Mouse (Mus musculus) embryonic facial prominence, embryonic 13.5 days (tissue): Measurements from ENCODE around the gene Cpvl. TPM values are rescaled to one million over a fixed set of nuclear protein-coding genes. Genes with fewer than 3 reads are reported as not detected.
A peak's percentile ranks its signal among the peaks of the same experiment; 100 is the strongest.

Source experiments
- ATAC-seq: fragments of 200-750 bp; cut with Nextera tagmentation; 2 replicates; pipeline ENCODE4 v1.8.0; 2017; ENCODE audit warnings: low read depth; ENCODE audit not compliant: insufficient number of reproducible peaks, insufficient read depth, low FRiP score, low TSS enrichment
- H3K27ac ChIP-seq: fragments of 300-500 bp; sonication (generic); 2 replicates; pipeline ENCODE4 v1.5.1; 2015; ENCODE audit warnings: moderate library complexity, mild to moderate bottlenecking, inconsistent platforms
- H3K27me3 ChIP-seq: fragments of 300-500 bp; sonication (generic); 2 replicates; pipeline ENCODE4 v1.6.1; 2015; ENCODE audit warnings: mild to moderate bottlenecking, inconsistent platforms
- H3K36me3 ChIP-seq: fragments of 300-500 bp; sonication (generic); 2 replicates; pipeline ENCODE4 v1.6.1; 2015; ENCODE audit warnings: mild to moderate bottlenecking, inconsistent platforms
- H3K4me1 ChIP-seq: fragments of 300-500 bp; sonication (generic); 2 replicates; pipeline ENCODE4 v1.6.1; 2015; ENCODE audit warnings: inconsistent platforms
- H3K4me2 ChIP-seq: fragments of 300-500 bp; sonication (generic); 2 replicates; pipeline ENCODE4 v1.6.1; 2015; ENCODE audit warnings: moderate library complexity, mild to moderate bottlenecking, inconsistent platforms
- H3K4me3 ChIP-seq: fragments of 300-500 bp; sonication (generic); 2 replicates; pipeline ENCODE4 v1.5.1; 2015; ENCODE audit warnings: mild to moderate bottlenecking, inconsistent platforms
- H3K9ac ChIP-seq: fragments of 300-500 bp; sonication (generic); 2 replicates; pipeline ENCODE4 v1.6.1; 2015; ENCODE audit warnings: mild to moderate bottlenecking, inconsistent platforms
- H3K9me3 ChIP-seq: fragments of 300-500 bp; sonication (generic); 2 replicates; pipeline ENCODE4 v1.6.1; 2016; ENCODE audit warnings: inconsistent platforms
- WGBS: fragments of 180-500 bp; shearing (Covaris S2); methylation state at CpG from one replicate; pipeline ENCODE4 v1.1.7; 2015; ENCODE audit warnings: mixed read lengths; 5-methylcytosine and 5-hydroxymethylcytosine counted together
- polyA plus RNA-seq: library from polyadenylated mRNA; unstranded; fragments of >200 nt; fragmentation: Nextera tagmentation; extraction: Ambion mirVana; gene quantifications from 2 replicates; pipeline ENCODE4 v1.2.1, GENCODE M21; 2015

Cpvl gene
- polyA plus RNA-seq, 1 experiment from 2014 or later = 0.22 TPM

DNA sequence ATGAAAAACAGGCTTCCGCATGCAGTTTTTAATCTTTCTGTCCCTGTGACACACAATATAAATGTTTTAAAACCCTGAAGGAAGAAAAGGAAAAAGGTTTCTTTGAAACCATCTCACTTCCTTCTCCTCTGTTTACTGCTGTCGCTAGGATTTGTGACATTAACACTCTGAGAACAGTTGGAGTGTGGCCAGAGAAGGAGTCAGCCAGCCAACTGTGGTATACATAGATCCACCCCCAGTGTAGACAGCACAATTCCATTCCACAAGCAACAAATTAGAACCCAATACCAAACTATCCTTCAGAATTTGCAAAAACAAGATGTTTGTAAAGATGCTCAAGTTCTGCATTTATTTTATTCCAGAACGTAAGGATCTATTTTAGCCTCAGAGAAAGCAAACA is 6.7 kb downstream of the Cpvl start:
- Histone ChIP-seq H3K9me3 (no peaks in the 10 kb centered on the region), H3K27me3 (peaks cover 9% of the 10 kb centered on the region; the same call in 1 of the 2 replicates), H3K36me3 (no peaks in the 10 kb centered on the region), H3K4me2 (no peak overlapping the region), H3K4me3 (no peak overlapping the region), H3K4me1 (no peaks in the 10 kb centered on the region), H3K27ac (no peak overlapping the region), H3K9ac (no peak overlapping the region)
- WGBS = 60% methylated on average over 3 of the region's 3 CpGs
- no peak for ATAC-seq

DNA sequence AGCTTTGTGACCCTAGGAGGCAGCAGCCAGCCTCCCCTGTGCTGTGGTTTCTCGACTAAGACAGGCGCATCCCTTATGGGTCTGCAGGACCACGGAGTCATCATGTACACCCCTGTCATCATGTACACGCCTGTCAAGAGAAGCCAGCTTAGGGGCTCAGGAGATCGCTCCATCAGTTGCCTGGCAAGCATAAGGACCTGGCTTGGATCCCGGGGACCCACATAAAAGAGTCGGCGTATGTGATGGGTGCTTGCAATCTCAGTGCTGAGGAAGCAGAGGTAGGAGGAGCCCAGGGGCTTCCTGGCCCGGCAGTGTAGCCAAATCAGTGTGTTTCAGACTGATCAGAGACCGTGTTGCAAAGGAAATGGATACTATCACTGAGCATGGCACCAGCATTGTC is 9.4 kb downstream of the Cpvl start:
- Histone ChIP-seq H3K36me3 (no peaks in the 10 kb centered on the region), H3K4me1 (peaks cover 11% of the 10 kb centered on the region), H3K4me3 (no peak overlapping the region), H3K27ac (no peak overlapping the region), H3K4me2 (no peak overlapping the region), H3K9me3 (no peaks in the 10 kb centered on the region), H3K27me3 (peaks cover 9% of the 10 kb centered on the region; the same call in 1 of the 2 replicates), H3K9ac (no peak overlapping the region)
- 82% methylated on average over 10 of the region's 10 CpGs for WGBS
- no peak for ATAC-seq

DNA sequence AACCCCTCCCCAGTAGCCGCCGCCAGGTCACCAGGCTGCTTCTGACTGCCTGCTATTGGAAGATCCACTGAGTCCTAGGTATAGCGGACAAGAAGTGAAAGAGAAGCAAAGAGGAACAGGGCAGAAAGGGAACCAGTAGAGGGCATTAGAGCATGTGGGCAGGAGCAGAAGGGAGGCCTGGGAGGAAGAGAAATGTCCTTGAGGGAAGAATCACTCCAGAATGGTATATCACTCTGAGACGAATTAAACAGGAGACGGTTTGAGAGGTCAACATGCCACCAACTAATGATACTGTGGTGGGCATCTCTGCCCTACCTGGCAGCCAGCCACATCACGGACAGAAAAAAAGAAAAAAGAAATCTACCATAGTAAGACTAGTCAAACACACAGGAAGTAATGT is 9.9 kb downstream of the Cpvl start:
- Histone ChIP-seq H3K27ac (no peak overlapping the region), H3K36me3 (no peaks in the 10 kb centered on the region), H3K4me1 (peaks cover 16% of the 10 kb centered on the region), H3K4me3 (no peak overlapping the region), H3K9me3 (no peaks in the 10 kb centered on the region), H3K9ac (no peak overlapping the region), H3K4me2 (no peak overlapping the region), H3K27me3 (peaks cover 9% of the 10 kb centered on the region; the same call in 1 of the 2 replicates)
- ATAC-seq = no peak
- WGBS = 89% methylated on average over 6 of the region's 6 CpGs

DNA sequence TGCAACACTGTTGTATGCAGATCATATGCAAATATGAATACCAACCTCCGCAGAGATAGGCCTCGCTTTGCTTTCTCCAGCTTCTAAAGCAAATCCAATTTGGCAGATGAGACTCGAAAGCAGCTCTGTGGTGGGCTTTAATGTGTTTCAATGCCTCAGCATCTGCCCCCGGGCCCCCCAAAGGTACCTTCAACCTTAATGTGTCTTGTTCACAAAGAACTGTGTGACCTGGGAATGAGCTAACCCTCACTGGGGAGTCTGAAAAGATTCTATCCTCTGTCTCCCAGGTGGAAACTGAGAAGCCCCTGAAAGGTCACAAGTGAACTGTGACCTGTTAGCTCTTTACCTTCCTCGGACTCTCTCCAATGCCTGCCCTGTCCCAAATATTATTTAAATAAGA is 11.9 kb downstream of the Cpvl start:
- H3K9ac ChIP-seq = no peak overlapping the region
- no peak for ATAC-seq
- no peak overlapping the region for H3K4me3 ChIP-seq
- no peak overlapping the region for H3K27ac ChIP-seq
- H3K27me3 ChIP-seq = peaks cover 5% of the 10 kb centered on the region; the same call in 1 of the 2 replicates
- H3K4me1 ChIP-seq = peaks cover 22% of the 10 kb centered on the region
- WGBS = 67% methylated on average over 5 of the region's 5 CpGs
- H3K4me2 ChIP-seq = no peak overlapping the region
- H3K9me3 ChIP-seq = no peaks in the 10 kb centered on the region
- H3K36me3 ChIP-seq = no peaks in the 10 kb centered on the region

DNA sequence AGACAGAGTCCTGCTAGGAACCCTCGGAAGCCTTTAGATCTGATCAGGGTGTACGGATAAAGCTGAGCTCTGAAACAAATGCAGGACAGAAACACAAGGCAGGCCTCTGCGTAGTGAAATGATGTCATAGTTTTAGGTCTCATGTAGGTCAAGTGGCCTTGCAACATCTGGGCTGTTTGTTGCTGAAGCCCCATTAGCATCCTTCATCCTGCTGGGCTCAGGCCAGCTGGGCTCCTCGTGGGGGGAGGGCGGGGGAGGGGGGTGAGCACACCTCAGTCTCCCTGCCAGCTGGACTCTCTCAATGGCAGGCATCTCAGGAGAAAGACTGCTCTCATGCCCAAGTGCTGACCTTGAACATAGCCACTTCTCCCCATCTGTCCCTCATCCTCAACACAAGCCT is 12.6 kb downstream of the Cpvl start:
- Histone ChIP-seq H3K27me3 (peaks cover 5% of the 10 kb centered on the region; the same call in 1 of the 2 replicates), H3K4me3 (no peak overlapping the region), H3K27ac (no peak overlapping the region), H3K36me3 (no peaks in the 10 kb centered on the region), H3K9ac (no peak overlapping the region), H3K4me2 (no peak overlapping the region), H3K4me1 (peaks cover 22% of the 10 kb centered on the region), H3K9me3 (no peaks in the 10 kb centered on the region)
- 46% methylated on average over 5 of the region's 5 CpGs for WGBS
- ATAC-seq = no peak

DNA sequence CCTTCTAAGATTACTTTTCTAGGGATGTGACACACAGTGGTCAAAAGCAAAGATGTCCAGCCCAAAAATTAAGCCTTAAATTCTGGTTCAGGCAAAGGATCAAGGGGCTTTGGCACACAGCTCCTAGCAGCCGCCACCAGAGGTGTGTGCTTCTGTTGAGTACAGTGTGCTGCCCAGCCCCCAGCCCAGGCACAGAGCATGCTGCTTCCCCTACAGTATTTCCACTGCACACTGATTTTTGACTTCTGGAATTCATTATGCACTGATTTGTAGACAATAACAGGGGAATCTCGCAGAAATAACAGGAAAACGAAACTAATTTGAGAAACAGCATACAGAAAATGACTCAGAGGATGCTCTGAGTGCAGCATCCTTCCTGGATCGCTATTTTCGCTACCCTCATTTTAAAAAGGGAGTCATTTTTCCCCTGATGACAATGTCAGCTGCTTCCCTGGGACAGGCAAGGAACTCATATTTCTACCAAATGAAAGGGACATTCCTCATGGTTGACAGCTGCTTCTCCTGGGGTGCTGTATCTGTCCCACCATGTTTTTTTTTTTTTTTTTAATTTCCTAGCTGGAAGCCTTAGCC is 14.5 kb downstream of the Cpvl start:
- peak overlapping the region; percentile 22; the same call in 1 of the 2 replicates for H3K4me2 ChIP-seq
- 32% methylated on average over 5 of the region's 5 CpGs for WGBS
- H3K36me3 ChIP-seq = no peaks in the 10 kb centered on the region
- no peak for ATAC-seq
- H3K9me3 ChIP-seq = no peaks in the 10 kb centered on the region
- H3K9ac ChIP-seq = no peak overlapping the region
- peaks cover 5% of the 10 kb centered on the region; the same call in 1 of the 2 replicates for H3K27me3 ChIP-seq
- H3K4me3 ChIP-seq = no peak overlapping the region
- H3K27ac ChIP-seq = no peak overlapping the region; the same call in 1 of the 2 replicates
- H3K4me1 ChIP-seq = peaks cover 22% of the 10 kb centered on the region

DNA sequence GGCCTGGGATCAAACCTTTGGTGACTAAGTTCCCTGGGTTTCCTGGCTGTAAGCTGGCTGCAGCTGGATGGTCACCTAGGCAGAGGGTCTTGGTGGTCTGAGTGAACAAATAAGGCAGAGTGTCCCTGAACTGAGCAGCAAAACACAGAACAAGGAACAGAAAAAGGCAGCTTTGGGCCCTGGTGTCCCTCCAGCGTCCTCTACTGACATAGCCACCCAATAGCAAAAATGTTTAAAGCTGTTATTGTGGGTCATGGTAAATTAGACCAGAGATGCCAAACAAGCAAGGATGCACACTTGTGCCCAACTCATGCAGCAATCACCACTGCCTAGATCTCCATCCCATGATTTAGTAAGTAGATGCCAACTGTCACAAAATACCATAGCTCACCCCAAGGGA is 16.5 kb downstream of the Cpvl start:
- peaks cover 5% of the 10 kb centered on the region; the same call in 1 of the 2 replicates for H3K27me3 ChIP-seq
- WGBS = 82% methylated on average over 1 of the region's 1 CpGs
- no peak for ATAC-seq
- peaks cover 22% of the 10 kb centered on the region for H3K4me1 ChIP-seq
- H3K36me3 ChIP-seq = no peaks in the 10 kb centered on the region
- no peaks in the 10 kb centered on the region for H3K9me3 ChIP-seq
- no peak overlapping the region for H3K4me3 ChIP-seq
- no peak overlapping the region for H3K4me2 ChIP-seq
- no peak overlapping the region for H3K27ac ChIP-seq
- H3K9ac ChIP-seq = no peak overlapping the region

DNA sequence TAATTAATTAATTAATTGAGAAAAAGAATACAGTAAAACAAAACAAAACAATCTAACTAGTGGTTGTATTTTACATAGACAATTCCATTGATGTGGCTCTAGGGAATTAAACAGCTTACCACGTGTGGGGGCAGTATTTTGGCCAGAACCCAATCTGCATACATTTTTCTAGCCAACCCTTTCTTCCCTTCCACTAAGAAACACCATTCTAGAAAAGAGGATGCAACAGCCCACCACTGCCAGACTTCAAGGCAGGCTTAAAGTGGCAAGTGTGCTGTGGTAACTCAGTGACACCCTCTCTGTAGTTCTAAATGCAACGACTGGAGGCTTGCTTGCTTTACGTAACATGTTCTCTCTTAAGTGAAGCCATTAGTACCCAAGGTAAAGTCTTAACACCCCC is 18.6 kb downstream of the Cpvl start:
- 72% methylated on average over 3 of the region's 3 CpGs for WGBS
- no peak overlapping the region for H3K9ac ChIP-seq
- H3K4me2 ChIP-seq = no peak overlapping the region
- H3K27me3 ChIP-seq = peaks cover 15% of the 10 kb centered on the region
- H3K4me3 ChIP-seq = no peak overlapping the region
- peaks cover 19% of the 10 kb centered on the region for H3K4me1 ChIP-seq
- H3K36me3 ChIP-seq = no peaks in the 10 kb centered on the region
- ATAC-seq = no peak
- no peak overlapping the region for H3K27ac ChIP-seq
- no peaks in the 10 kb centered on the region for H3K9me3 ChIP-seq

DNA sequence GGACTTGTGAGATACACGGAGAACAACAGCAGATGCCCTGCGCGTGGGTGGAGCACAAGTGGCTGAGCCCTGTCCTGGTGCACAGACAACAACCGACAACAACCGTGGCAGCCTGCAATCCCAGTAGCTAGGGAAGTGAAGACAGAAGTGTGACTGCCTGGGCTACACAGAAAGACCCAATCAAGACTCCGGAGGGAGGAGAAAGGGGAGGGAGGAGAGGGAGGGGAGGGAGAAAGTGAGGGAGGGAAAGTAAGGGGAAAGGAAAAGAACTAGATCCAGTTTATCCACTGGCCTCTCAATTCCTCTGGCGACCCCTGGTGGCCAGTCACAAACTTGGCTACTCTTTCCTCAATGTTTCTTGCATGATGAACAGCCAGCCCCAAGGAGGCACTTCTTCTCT is 20.1 kb downstream of the Cpvl start:
- ATAC-seq = no peak
- Histone ChIP-seq H3K27ac (no peak overlapping the region), H3K36me3 (no peaks in the 10 kb centered on the region), H3K27me3 (peaks cover 15% of the 10 kb centered on the region), H3K9me3 (no peaks in the 10 kb centered on the region), H3K4me2 (peak overlapping the region; percentile 42), H3K4me3 (no peak overlapping the region; the same call in 1 of the 2 replicates), H3K4me1 (peaks cover 18% of the 10 kb centered on the region), H3K9ac (0 out of 2 replicates have a peak overlapping the region, but pooled peaks have one; percentile 44)
- 13% methylated on average over 7 of the region's 7 CpGs for WGBS

DNA sequence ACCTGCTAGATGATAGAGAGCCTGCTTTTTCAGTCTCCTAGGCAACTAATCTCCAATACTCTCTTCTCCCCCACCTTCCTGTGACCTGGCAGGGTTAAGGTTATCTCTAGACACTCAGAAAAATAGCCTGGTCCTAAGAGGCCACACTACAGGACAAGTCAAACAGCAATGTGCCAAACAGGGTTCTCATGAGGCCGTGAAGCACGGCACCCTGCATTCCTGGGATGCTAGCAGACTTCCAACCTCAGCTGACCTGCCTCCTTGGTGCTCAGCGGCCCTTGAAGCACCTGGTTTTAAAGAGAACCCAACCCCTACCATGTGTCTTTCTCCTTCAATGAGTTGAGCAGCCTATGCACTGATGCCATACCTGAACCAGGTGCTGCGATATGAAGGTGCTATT is 22.0 kb downstream of the Cpvl start:
- Histone ChIP-seq H3K36me3 (no peaks in the 10 kb centered on the region), H3K4me3 (no peak overlapping the region), H3K27ac (no peak overlapping the region), H3K4me2 (no peak overlapping the region), H3K9me3 (no peaks in the 10 kb centered on the region), H3K4me1 (peaks cover 16% of the 10 kb centered on the region), H3K27me3 (peaks cover 10% of the 10 kb centered on the region), H3K9ac (no peak overlapping the region)
- WGBS = 83% methylated on average over 4 of the region's 4 CpGs
- ATAC-seq = no peak

DNA sequence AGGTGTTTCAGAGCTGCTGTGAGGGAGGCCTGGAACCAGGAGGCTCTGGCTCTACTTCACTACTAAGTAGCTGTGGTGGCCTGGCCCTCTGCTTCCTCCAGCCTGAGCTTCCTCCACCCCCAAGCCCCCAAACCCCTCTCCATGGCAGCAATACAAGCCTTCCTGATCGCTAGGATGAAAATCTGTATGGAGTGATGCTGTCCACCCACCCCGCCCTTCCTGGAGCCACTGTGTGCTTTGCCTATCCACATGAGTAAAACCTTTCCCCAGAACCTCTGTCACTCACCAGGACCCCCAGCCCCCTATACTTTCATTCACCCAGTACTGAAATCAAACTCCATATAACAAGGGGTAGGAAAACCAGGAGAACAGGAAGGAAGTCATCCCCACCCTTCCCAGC is 22.6 kb downstream of the Cpvl start:
- no peak overlapping the region for H3K9ac ChIP-seq
- H3K27ac ChIP-seq = no peak overlapping the region
- no peaks in the 10 kb centered on the region for H3K9me3 ChIP-seq
- H3K36me3 ChIP-seq = no peaks in the 10 kb centered on the region
- H3K27me3 ChIP-seq = peaks cover 10% of the 10 kb centered on the region
- H3K4me2 ChIP-seq = no peak overlapping the region
- peaks cover 22% of the 10 kb centered on the region for H3K4me1 ChIP-seq
- 77% methylated on average over 2 of the region's 2 CpGs for WGBS
- no peak for ATAC-seq
- H3K4me3 ChIP-seq = no peak overlapping the region

DNA sequence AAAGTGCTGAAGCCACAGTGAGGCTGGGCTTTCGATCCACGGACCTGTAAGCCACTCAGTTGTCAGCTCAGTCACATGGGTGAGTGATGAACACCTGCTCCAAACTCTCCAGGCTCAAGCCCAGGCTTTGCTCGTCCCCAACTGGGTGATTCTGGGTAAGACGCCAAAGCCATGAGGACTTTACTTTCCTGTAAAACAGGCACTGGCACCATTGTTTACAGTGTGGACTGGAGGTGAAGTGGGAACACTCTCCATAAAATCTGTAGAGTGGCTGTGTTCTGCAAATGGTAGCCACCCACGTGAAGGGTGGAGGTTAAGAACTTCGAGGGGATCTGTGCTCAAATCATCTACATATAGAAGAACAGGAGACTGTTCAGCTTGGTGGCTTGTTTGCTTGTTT is 23.2 kb downstream of the Cpvl start:
- Histone ChIP-seq H3K4me1 (peaks cover 28% of the 10 kb centered on the region), H3K27me3 (peaks cover 10% of the 10 kb centered on the region), H3K9me3 (no peaks in the 10 kb centered on the region), H3K4me3 (no peak overlapping the region), H3K9ac (no peak overlapping the region), H3K27ac (no peak overlapping the region), H3K36me3 (no peaks in the 10 kb centered on the region), H3K4me2 (no peak overlapping the region)
- WGBS = 82% methylated on average over 6 of the region's 6 CpGs
- ATAC-seq = no peak
